Mouse (Mus musculus) kidney, adult 2 months (tissue): ENCODE data around the gene A930009A15Rik. TPM values are rescaled to one million over a fixed set of nuclear protein-coding genes. Genes with fewer than 3 reads are reported as not detected.
A peak's percentile ranks its signal among the peaks of the same experiment; 100 is the strongest.

Experiments
- DNase-seq: peaks from one replicate; pipeline ENCODE4 v3.0.0; 2021
- H3K27ac ChIP-seq: fragments of 200-500 bp; 2 replicates; pipeline ENCODE4 v1.5.1; 2012; ENCODE audit warnings: low read depth, low read length, control low read depth, inconsistent platforms; ENCODE audit not compliant: insufficient read depth
- H3K27me3 ChIP-seq: fragments of 200-500 bp; replicated peaks from 2 replicates; pipeline ENCODE4 v1.6.1; 2012; ENCODE audit warnings: mild to moderate bottlenecking, moderate library complexity, low read length, inconsistent platforms; ENCODE audit not compliant: control insufficient read depth, insufficient read depth
- H3K36me3 ChIP-seq: fragments of 200-500 bp; 2 replicates; pipeline ENCODE4 v1.6.1; 2012; ENCODE audit warnings: mild to moderate bottlenecking, moderate library complexity, low read length, inconsistent platforms; ENCODE audit not compliant: control insufficient read depth, insufficient read depth
- H3K4me1 ChIP-seq: fragments of 200-500 bp; 2 replicates; pipeline ENCODE4 v1.6.1; 2011; ENCODE audit warnings: low read length; ENCODE audit not compliant: control insufficient read depth, insufficient read depth
- H3K4me3 ChIP-seq: fragments of 200-500 bp; 2 replicates; pipeline ENCODE4 v1.5.1; 2011; ENCODE audit warnings: mild to moderate bottlenecking, low read depth, low read length, control low read depth; ENCODE audit not compliant: insufficient read depth
- CTCF ChIP-seq: fragments of 200-500 bp; conservative IDR thresholded peaks from 2 replicates; pipeline ENCODE4 v1.5.1; 2011; ENCODE audit warnings: low read depth, mild to moderate bottlenecking, control low read depth, low read length, moderate library complexity, mixed read lengths; ENCODE audit not compliant: insufficient read depth, insufficient read length
- POLR2A ChIP-seq: fragments of 200-500 bp; IDR thresholded peaks from one replicate; pipeline ENCODE4 v1.6.1; 2011; ENCODE audit warnings: low read depth, low read length, control low read depth
- WGBS: fragments of 180-500 bp; shearing (Covaris S2); methylation state at CpG from one replicate; pipeline ENCODE4 v1.1.7; 2018; 5-methylcytosine and 5-hydroxymethylcytosine counted together
- polyA plus RNA-seq: library from polyadenylated mRNA; depleted of rRNA; stranded (reverse); fragments of >200 nt; gene quantifications from 2 replicates; pipeline ENCODE4 v1.2.3, GENCODE M21; 2012

A930009A15Rik gene
- polyA plus RNA-seq, 1 experiment, result not detected

DNA sequence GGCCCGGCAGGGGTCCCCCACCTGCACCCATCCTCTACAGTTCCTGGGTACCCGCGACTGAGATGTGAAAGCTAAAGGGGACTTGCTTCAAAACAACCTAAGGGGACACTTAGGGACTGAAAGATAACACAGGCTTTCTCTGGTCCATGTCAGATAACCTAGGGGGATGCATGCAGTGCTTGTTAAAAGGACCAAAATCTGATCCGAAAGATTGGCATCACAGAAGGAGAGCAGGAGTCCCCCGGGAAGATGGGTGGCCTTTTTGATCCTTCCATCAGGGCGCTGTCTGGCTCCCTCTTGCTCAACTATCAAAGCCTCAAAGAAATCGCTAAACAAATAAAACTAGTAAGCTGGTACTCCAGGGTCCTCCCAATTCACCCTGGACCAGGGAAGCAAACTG, 18.2 kb downstream of the A930009A15Rik start:
- H3K4me1 ChIP-seq, result no peaks in the 10 kb centered on the region
- H3K36me3 ChIP-seq, result no peaks in the 10 kb centered on the region
- no peak for DNase-seq
- H3K27me3 ChIP-seq, result peaks cover 10% of the 10 kb centered on the region
- H3K27ac ChIP-seq, result no peak overlapping the region
- no peak overlapping the region for H3K4me3 ChIP-seq
- TF ChIP-seq POLR2A, result no peak
- TF ChIP-seq CTCF, result no peak
- WGBS, result 3% methylated on average over 7 of the region's 7 CpGs

- H3K27ac ChIP-seq, result no peak overlapping the region
- no peaks in the 10 kb centered on the region for H3K36me3 ChIP-seq
- TF ChIP-seq CTCF (no peak), POLR2A (no peak)
- no peak for DNase-seq
- no peak overlapping the region for H3K4me3 ChIP-seq
- H3K27me3 ChIP-seq, result peaks cover 3% of the 10 kb centered on the region; the same call in 1 of the 2 replicates
- H3K4me1 ChIP-seq, result no peaks in the 10 kb centered on the region
- 35% methylated on average over 11 of the region's 11 CpGs for WGBS
Observed at GRCm38 (mm10) chr10:115593221-115593620, 23.4 kb downstream of the A930009A15Rik start.

DNA sequence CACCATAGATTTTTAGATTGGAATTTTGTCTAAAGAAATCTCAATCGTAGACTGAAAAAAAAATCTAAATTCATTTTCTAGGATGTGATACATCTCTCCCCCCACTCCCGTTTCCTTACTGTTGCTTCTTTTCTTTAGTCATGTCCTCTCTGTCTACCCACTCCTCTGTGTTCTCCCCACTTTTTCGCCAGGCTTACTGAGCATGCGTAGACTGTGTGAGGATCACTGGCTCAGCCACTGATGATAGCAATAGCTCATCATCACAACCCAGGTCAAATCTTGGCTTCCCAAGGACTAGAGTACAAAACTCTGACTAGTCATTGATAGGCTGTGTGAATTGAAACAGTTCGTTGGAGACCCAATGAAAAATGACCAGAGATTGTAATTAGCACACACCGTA, 23.9 kb downstream of the A930009A15Rik start:
- no peak for DNase-seq
- Histone ChIP-seq H3K27ac (no peak overlapping the region), H3K4me3 (no peak overlapping the region), H3K36me3 (no peaks in the 10 kb centered on the region), H3K27me3 (peaks cover 1% of the 10 kb centered on the region; the same call in 1 of the 2 replicates), H3K4me1 (no peaks in the 10 kb centered on the region)
- 78% methylated on average over 6 of the region's 6 CpGs for WGBS
- TF ChIP-seq POLR2A (no peak), CTCF (no peak)

DNA sequence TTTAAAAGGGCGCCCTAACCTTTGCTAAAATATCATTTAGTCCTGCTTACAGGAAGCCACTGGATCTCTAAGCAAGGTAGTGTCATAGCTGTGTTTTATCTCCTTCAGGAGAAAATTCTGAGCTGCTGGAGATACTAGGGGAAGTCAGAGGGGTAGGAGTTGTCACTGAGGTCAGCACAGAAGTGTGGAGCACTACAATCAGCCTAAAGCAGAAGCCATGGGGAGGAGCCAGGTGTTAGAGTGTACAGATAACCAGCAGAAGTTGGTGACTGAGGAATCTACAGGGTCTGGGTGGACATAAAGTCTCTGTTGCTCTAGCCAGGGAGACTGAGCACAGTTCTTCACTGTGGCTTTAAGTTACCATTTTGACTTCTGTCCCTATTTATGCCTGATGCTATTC, 26.0 kb downstream of the A930009A15Rik start:
- DNase-seq, result no peak
- Histone ChIP-seq H3K4me3 (no peak overlapping the region), H3K27me3 (no peaks in the 10 kb centered on the region), H3K4me1 (no peaks in the 10 kb centered on the region), H3K27ac (no peak overlapping the region), H3K36me3 (no peaks in the 10 kb centered on the region)
- 97% methylated on average over 1 of the region's 1 CpGs for WGBS
- no peak for TF ChIP-seq POLR2A

- 0 out of 2 replicates have a peak, but pooled peaks cover 2% of the 10 kb centered on the region for H3K27me3 ChIP-seq
- peak; percentile 58 for DNase-seq
- WGBS, result 7% methylated on average over 14 of the region's 15 CpGs
- no peak overlapping the region for H3K27ac ChIP-seq
- no peaks in the 10 kb centered on the region for H3K4me1 ChIP-seq
- no peaks in the 10 kb centered on the region for H3K36me3 ChIP-seq
- TF ChIP-seq CTCF (0 out of 2 replicates have a peak, but pooled peaks have one; percentile 22), POLR2A (no peak)
- no peak overlapping the region for H3K4me3 ChIP-seq
Observed at GRCm38 (mm10) chr10:115617456-115618287, 47.9 kb downstream of the A930009A15Rik start.

DNA sequence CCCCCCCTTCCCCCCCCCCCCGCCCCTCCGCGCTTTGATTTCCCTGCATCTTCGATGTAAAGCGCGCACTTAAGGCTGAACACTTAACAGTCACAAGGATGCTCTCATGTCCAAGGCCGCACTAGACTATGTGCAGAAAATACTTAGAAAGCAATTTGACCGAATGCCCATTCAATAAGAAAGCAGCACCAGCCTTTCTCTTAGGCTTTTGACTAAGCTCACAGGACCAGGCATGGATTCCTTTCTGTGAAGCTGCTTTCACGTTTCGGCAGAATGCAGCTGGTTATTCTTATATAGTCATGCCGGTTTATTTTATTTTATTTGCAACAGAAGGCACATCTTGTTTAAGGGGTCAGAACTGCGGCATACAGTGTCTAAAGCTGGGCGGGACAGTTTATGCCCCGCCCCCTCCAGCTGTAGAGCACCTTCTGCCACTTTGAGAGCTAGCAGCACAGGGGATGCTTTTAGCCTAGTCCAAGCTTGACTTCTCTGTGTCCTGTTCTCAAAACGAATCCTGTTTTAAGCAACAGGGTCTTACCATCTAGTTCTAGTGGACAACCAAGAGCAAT, 48.6 kb downstream of the A930009A15Rik start:
- Histone ChIP-seq H3K4me3 (no peak overlapping the region), H3K36me3 (no peaks in the 10 kb centered on the region), H3K27ac (no peak overlapping the region), H3K27me3 (0 out of 2 replicates have a peak, but pooled peaks cover 2% of the 10 kb centered on the region), H3K4me1 (no peaks in the 10 kb centered on the region)
- TF ChIP-seq POLR2A, result no peak
- no peak for TF ChIP-seq CTCF
- whole genome bisulfite sequencing, result 19% methylated on average over 15 of the region's 15 CpGs
- DNase-seq, result no peak

GRCm38 (mm10) chr10:115623481-115623880, 53.7 kb downstream of the A930009A15Rik start:
- H3K36me3 ChIP-seq, result no peaks in the 10 kb centered on the region
- DNase-seq, result no peak
- no peak overlapping the region for H3K27ac ChIP-seq
- no peaks in the 10 kb centered on the region for H3K4me1 ChIP-seq
- TF ChIP-seq CTCF, result no peak
- TF ChIP-seq POLR2A, result no peak
- no peak overlapping the region for H3K4me3 ChIP-seq
- H3K27me3 ChIP-seq, result no peaks in the 10 kb centered on the region
- 79% methylated on average over 7 of the region's 7 CpGs for WGBS
